Mouse (Mus musculus): Measurements from ENCODE around the gene Glis1. TPM values are rescaled to one million over a fixed set of nuclear protein-coding genes. Genes with fewer than 3 reads are reported as not detected.

Glis1 gene
- total RNA-seq, 2 experiments from 2014 or later = 1.4 to 2.3 TPM

Small RNA genes within 50 kb of the gene (microRNA-seq; reads per million reads assigned to microRNA genes)
- gene Gm24804 = not detected

Other genes starting within 250 kb of the Glis1 start
- gene Ldlrad1, start 225.4 kb upstream of the Glis1 start, total RNA-seq (2021) = not detected
- 10 to 100 TPM; 33.9 to 38.2 TPM for gene Lrrc42, start 181.1 kb upstream of the Glis1 start, total RNA-seq (2021)
- 10 to 100 TPM; 16.8 to 22.4 TPM for gene Hspb11, start 181.0 kb upstream of the Glis1 start, total RNA-seq (2021)
- not detected for gene Dio1, start 127.4 kb upstream of the Glis1 start, total RNA-seq (2021)
- 10 to 100 TPM; 44.6 to 47.8 TPM for gene Yipf1, start 120.2 kb upstream of the Glis1 start, total RNA-seq (2021)
- 10 to 100 TPM; 18.3 to 20.2 TPM for gene Ndc1, start 66.8 kb upstream of the Glis1 start, total RNA-seq (2021)
- 1 to 10 TPM; 7.2 to 8.5 TPM for gene Dmrtb1, start 249.6 kb downstream of the Glis1 start, total RNA-seq (2021)